Mouse (Mus musculus) kidney, embryonic 16.5 days (tissue): ENCODE data around the gene M1ap. TPM values are rescaled to one million over a fixed set of nuclear protein-coding genes. Genes with fewer than 3 reads are reported as not detected.
A peak's percentile ranks its signal among the peaks of the same experiment; 100 is the strongest.

ENCODE experiments used
- ATAC-seq: fragments of 200-750 bp; cut with Nextera tagmentation; 2 replicates; pipeline ENCODE4 v1.8.0; 2017; ENCODE audit warnings: moderate TSS enrichment; ENCODE audit not compliant: low FRiP score, low TSS enrichment
- H3K27ac ChIP-seq: fragments of 300-500 bp; sonication (generic); 2 replicates; pipeline ENCODE4 v1.5.1; 2014; ENCODE audit warnings: low read length
- H3K27me3 ChIP-seq: fragments of 300-500 bp; sonication (generic); 2 replicates; pipeline ENCODE4 v1.6.1; 2014; ENCODE audit warnings: low read length, control low read depth, mixed read lengths; ENCODE audit not compliant: insufficient read depth
- H3K36me3 ChIP-seq: fragments of 300-500 bp; sonication (generic); 2 replicates; pipeline ENCODE4 v1.6.1; 2014; ENCODE audit warnings: low read length, control low read depth, mixed read lengths; ENCODE audit not compliant: insufficient read depth
- H3K4me1 ChIP-seq: fragments of 300-500 bp; sonication (generic); 2 replicates; pipeline ENCODE4 v1.6.1; 2014; ENCODE audit warnings: low read length, control low read depth, mixed read lengths; ENCODE audit not compliant: insufficient read depth
- H3K4me2 ChIP-seq: fragments of 300-500 bp; sonication (generic); replicated peaks from 2 replicates; pipeline ENCODE4 v1.6.1; 2014; ENCODE audit warnings: low read depth, low read length
- H3K4me3 ChIP-seq: fragments of 300-500 bp; sonication (generic); 2 replicates; pipeline ENCODE4 v1.5.1; 2014; ENCODE audit warnings: mild to moderate bottlenecking, low read length
- H3K9ac ChIP-seq: fragments of 300-500 bp; sonication (generic); replicated peaks from 2 replicates; pipeline ENCODE4 v1.6.1; 2014; ENCODE audit warnings: low read length
- H3K9me3 ChIP-seq: fragments of 300-500 bp; sonication (generic); 2 replicates; pipeline ENCODE4 v1.6.1; 2016; ENCODE audit warnings: low read length, control low read depth
- WGBS: fragments of 180-500 bp; shearing (Covaris S2); extraction: QIAGEN DNeasy Blood & Tissue Kit; methylation state at CpG from one replicate; pipeline ENCODE4 v1.1.7; 2014; 5-methylcytosine and 5-hydroxymethylcytosine counted together
- polyA plus RNA-seq: library from polyadenylated mRNA; unstranded; fragments of >200 nt; fragmentation: Nextera tagmentation; extraction: Ambion mirVana; gene quantifications from 2 replicates; pipeline ENCODE4 v1.2.1, GENCODE M21; 2015

M1ap gene
- polyA plus RNA-seq, 1 experiment from 2014 or later: 0.29 TPM

- H3K27me3 ChIP-seq: no peaks in the 10 kb centered on the region
- H3K27ac ChIP-seq: 0 out of 2 replicates have a peak overlapping the region, but pooled peaks have one; percentile 6
- no peak overlapping the region for H3K4me3 ChIP-seq
- 71% methylated on average over 4 of the region's 4 CpGs for WGBS
- no peak overlapping the region for H3K4me2 ChIP-seq
- no peaks in the 10 kb centered on the region for H3K36me3 ChIP-seq
- H3K4me1 ChIP-seq: no peaks in the 10 kb centered on the region; the same call in 1 of the 2 replicates
- H3K9me3 ChIP-seq: no peaks in the 10 kb centered on the region
- H3K9ac ChIP-seq: no peak overlapping the region
- ATAC-seq: no peak
These were observed 77.7 kb downstream of the M1ap start for GRCm38 (mm10) chr6:83024421-83024820.

- no peak for ATAC-seq
- Histone ChIP-seq H3K4me1 (peaks cover 4% of the 10 kb centered on the region; the same call in 1 of the 2 replicates), H3K9me3 (no peaks in the 10 kb centered on the region), H3K9ac (no peak overlapping the region), H3K27ac (no peak overlapping the region), H3K27me3 (no peaks in the 10 kb centered on the region), H3K4me2 (no peak overlapping the region), H3K4me3 (no peak overlapping the region), H3K36me3 (no peaks in the 10 kb centered on the region)
- WGBS: 92% methylated on average over 4 of the region's 4 CpGs
These were observed 78.5 kb downstream of the M1ap start for GRCm38 (mm10) chr6:83025221-83025620.

- Histone ChIP-seq H3K9ac (no peak overlapping the region), H3K36me3 (no peaks in the 10 kb centered on the region), H3K27me3 (peaks cover 8% of the 10 kb centered on the region; the same call in 1 of the 2 replicates), H3K4me2 (no peak overlapping the region), H3K4me1 (peaks cover 9% of the 10 kb centered on the region), H3K27ac (no peak overlapping the region), H3K9me3 (no peaks in the 10 kb centered on the region), H3K4me3 (no peak overlapping the region)
- no peak for ATAC-seq
- WGBS: 73% methylated on average over 8 of the region's 8 CpGs
These were observed 80.6 kb downstream of the M1ap start for GRCm38 (mm10) chr6:83027293-83027692.

- no peak overlapping the region for H3K4me2 ChIP-seq
- H3K9ac ChIP-seq: no peak overlapping the region
- H3K4me1 ChIP-seq: peaks cover 13% of the 10 kb centered on the region
- no peaks in the 10 kb centered on the region for H3K36me3 ChIP-seq
- 49% methylated on average over 7 of the region's 9 CpGs for WGBS
- peaks cover 8% of the 10 kb centered on the region; the same call in 1 of the 2 replicates for H3K27me3 ChIP-seq
- no peak for ATAC-seq
- H3K4me3 ChIP-seq: no peak overlapping the region
- H3K27ac ChIP-seq: no peak overlapping the region
- no peaks in the 10 kb centered on the region for H3K9me3 ChIP-seq
These were observed 81.0 kb downstream of the M1ap start for GRCm38 (mm10) chr6:83027706-83028105.

GRCm38 (mm10) chr6:83029777-83030176 lies 83.1 kb downstream of the M1ap start:
- Histone ChIP-seq H3K36me3 (no peaks in the 10 kb centered on the region), H3K9me3 (no peaks in the 10 kb centered on the region), H3K9ac (no peak overlapping the region), H3K4me1 (peaks cover 15% of the 10 kb centered on the region), H3K4me3 (no peak overlapping the region), H3K27me3 (peaks cover 8% of the 10 kb centered on the region; the same call in 1 of the 2 replicates), H3K4me2 (no peak overlapping the region), H3K27ac (no peak overlapping the region)
- ATAC-seq: no peak
- WGBS: 36% methylated on average over 10 of the region's 10 CpGs

- no peak overlapping the region for H3K4me3 ChIP-seq
- 76% methylated on average over 7 of the region's 7 CpGs for WGBS
These were observed 84.4 kb downstream of the M1ap start for GRCm38 (mm10) chr6:83031111-83031510.

GRCm38 (mm10) chr6:83031921-83032590 lies 85.4 kb downstream of the M1ap start:
- ATAC-seq: no peak
- Histone ChIP-seq H3K9me3 (no peaks in the 10 kb centered on the region), H3K27ac (no peak overlapping the region), H3K9ac (peak overlapping the region; percentile 75), H3K4me3 (peak overlapping the region; percentile 71), H3K4me2 (peak overlapping the region; percentile 87), H3K36me3 (no peaks in the 10 kb centered on the region), H3K27me3 (peaks cover 8% of the 10 kb centered on the region; the same call in 1 of the 2 replicates), H3K4me1 (peaks cover 25% of the 10 kb centered on the region)
- 37% methylated on average over 18 of the region's 18 CpGs for WGBS

More at GRCm38 (mm10) chr6:83031111-83031510, 84.4 kb downstream of the M1ap start:
- H3K4me2 ChIP-seq: no peak overlapping the region
- H3K27ac ChIP-seq: no peak overlapping the region
- ATAC-seq: no peak
- H3K9me3 ChIP-seq: no peaks in the 10 kb centered on the region
- H3K27me3 ChIP-seq: peaks cover 8% of the 10 kb centered on the region; the same call in 1 of the 2 replicates
- H3K36me3 ChIP-seq: no peaks in the 10 kb centered on the region
- peaks cover 25% of the 10 kb centered on the region for H3K4me1 ChIP-seq
- H3K9ac ChIP-seq: no peak overlapping the region

GRCm38 (mm10) chr6:83032769-83033191 lies 86.1 kb downstream of the M1ap start:
- Histone ChIP-seq H3K36me3 (no peaks in the 10 kb centered on the region), H3K4me2 (peak overlapping the region; percentile 87), H3K9ac (peak overlapping the region; percentile 75), H3K4me1 (peaks cover 25% of the 10 kb centered on the region), H3K9me3 (no peaks in the 10 kb centered on the region), H3K27me3 (peaks cover 8% of the 10 kb centered on the region; the same call in 1 of the 2 replicates), H3K4me3 (peak overlapping the region; percentile 71), H3K27ac (peak overlapping the region; percentile 94)
- under 1% methylated on average over 31 of the region's 31 CpGs for WGBS
- peak; percentile 52 for ATAC-seq

- no peaks in the 10 kb centered on the region for H3K36me3 ChIP-seq
These were observed 86.8 kb downstream of the M1ap start, which contains the start of the genes Dok1 and Loxl3 for GRCm38 (mm10) chr6:83033249-83034185. TSS of gene Dok1 (minus strand) at chr6:83033471. TSS of gene Loxl3 (plus strand) at chr6:83034173.

More at GRCm38 (mm10) chr6:83033249-83034185, 86.8 kb downstream of the M1ap start, which contains the start of the genes Dok1 and Loxl3:
- Histone ChIP-seq H3K4me1 (peaks cover 29% of the 10 kb centered on the region), H3K9ac (peak within 1 kb of the TSS; percentile 75), H3K27ac (peak within 1 kb of the TSS; percentile 94), H3K4me2 (peak within 1 kb of the TSS; percentile 87), H3K4me3 (peak within 1 kb of the TSS; percentile 71), H3K9me3 (no peaks in the 10 kb centered on the region), H3K27me3 (peaks cover 8% of the 10 kb centered on the region; the same call in 1 of the 2 replicates)
- under 1% methylated on average over 50 of the region's 51 CpGs for WGBS
- ATAC-seq: peak; percentile 86
